Mouse (Mus musculus) liver, adult (tissue): Measurements from ENCODE around the gene Ptges3l.

Source experiments
- GATA4 ChIP-seq: IDR thresholded peaks from 2 replicates; pipeline ENCODE4 v1.6.1; 2014; ENCODE audit warnings: mild to moderate bottlenecking, low read length; ENCODE audit not compliant: insufficient replicate concordance

Ptges3l gene

DNA sequence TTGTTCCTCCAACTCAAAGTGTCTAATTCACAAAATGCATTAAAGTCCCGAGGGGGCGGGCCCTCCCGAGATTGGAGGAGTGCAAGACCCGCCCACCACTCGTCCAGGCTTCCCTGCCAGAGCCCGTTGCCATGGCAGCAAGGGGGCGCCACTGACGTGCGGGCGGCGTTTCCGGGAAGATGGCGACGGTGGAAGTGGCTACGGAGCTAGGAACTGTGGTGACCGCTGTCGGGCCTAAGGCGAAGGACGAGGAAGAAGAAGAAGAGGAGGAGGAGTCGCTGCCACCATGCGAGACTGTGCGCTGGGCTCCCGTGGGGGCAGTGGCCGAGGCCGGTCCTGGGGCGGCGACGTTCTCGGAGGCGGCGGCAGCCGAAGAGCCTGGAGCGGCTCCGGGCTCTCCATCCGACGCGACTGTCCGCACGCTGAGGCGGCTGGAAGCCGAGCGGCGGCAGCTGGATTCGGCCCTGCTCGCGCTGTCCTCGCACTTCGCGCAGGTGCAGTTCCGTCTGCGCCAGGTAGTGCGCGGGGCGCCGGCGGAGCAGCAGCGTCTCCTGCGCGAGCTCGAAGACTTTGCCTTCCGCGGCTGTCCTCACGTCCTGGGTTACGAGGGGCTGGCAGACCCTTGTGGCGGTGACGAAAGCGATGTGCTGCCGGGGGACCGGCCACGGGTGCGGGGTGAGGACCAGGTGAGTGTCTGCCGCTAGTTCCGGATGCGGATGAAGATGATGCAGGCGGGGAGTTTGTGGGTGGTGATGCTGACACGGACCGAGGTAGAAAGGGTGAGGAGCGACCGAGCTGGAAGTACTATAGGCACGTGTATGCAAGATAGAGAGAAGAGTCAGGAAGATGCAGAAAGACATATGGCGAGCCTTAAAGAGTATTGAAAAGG lies at the start of gene Ptges3l, which contains the start of gene Rundc1:
TSS of gene Ptges3l (minus strand) at position 409 of the 889 bp plus-strand sequence.
TSS of gene Rundc1 (plus strand) at position 161 of the 889 bp plus-strand sequence.
- no peak for TF ChIP-seq GATA4

GRCm38 (mm10) chr11:101474298-101474697 lies 49.2 kb upstream of the Ptges3l start:
- TF ChIP-seq GATA4 = no peak

DNA sequence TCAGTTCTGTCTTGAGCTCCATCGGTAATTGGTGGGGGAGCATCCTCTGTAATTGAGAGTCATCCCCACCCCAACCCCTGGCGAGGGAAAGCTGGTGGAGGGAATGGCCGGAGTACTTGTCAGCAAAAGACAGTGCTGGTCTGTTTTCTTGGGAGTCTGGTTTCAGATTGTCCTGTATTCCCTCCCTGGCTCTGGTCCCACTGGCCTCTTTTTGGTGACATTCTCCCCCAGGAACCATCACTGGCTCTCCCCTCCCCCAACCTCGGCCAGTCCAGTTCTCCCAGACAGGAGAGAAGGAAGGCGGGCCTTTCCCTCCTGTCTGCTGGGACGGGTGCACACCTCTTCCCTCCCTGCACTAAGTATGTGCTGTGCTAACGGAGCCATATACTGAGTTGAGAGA lies 47.2 kb upstream of the Ptges3l start:
- TF ChIP-seq GATA4 = no peak

- no peak for TF ChIP-seq GATA4
These were observed 46.8 kb upstream of the Ptges3l start for GRCm38 (mm10) chr11:101471926-101472325.

DNA sequence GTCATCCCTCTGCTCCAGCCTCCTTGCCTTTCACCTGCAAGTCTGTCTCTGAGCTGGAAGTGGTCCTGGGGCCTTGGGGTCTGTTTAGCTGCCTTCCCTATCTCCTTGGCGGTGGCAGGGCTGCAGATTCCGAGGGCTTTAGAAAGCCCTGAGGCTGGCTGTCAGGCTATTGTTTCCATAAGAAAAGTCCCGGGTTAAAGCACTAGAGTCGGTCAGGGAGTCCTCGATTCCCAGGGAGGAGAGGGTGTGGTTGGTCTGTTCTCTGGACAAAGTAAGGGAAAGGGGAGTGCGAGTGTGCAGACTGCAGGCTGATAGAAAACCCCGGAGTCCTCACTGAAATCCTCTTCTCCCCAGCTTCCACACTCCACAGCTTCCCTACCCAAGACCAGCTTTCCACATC lies 45.1 kb upstream of the Ptges3l start:
- TF ChIP-seq GATA4 = no peak

DNA sequence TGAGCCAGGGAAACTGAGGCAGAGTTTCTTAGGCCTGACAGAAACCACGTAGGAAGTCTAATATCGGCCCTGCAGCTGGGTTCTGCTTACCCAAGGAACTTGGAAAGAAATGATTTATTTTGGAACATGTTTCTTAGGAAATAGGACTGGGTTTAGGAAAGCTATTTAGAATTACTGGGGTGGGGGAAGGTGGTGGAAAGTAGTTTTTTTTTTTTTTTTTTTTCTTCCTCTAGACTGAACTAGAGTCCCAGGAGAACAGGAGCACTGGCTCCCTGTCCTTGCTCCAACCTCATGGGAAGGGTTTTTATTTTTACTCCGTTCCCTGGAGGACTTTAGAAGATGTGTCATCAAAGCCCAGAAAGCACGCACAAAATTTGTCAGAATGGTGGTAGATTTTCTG lies 44.0 kb upstream of the Ptges3l start:
- TF ChIP-seq GATA4 = no peak

GRCm38 (mm10) chr11:101468731-101469130 lies 43.6 kb upstream of the Ptges3l start:
- TF ChIP-seq GATA4 = no peak

DNA sequence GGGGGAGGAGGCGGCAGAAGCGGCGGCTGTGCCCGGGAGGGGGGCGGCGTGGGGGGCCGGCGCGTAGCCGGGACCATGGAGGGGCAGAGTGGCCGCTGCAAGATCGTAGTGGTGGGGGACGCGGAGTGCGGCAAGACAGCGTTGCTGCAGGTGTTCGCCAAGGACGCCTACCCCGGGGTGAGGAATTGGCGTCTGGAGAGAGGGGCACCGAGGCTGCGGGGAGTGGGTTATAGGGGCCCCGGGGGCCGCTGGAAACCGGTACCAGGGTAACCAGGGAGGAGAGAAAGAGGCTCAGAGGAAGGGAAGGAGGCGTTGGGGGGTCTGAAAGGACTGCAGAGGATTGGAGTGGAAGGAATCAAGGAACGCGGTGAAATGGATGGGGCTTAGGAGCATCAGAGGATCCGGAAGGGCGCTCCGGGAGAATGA lies 43.1 kb upstream of the Ptges3l start:
- no peak for TF ChIP-seq GATA4

DNA sequence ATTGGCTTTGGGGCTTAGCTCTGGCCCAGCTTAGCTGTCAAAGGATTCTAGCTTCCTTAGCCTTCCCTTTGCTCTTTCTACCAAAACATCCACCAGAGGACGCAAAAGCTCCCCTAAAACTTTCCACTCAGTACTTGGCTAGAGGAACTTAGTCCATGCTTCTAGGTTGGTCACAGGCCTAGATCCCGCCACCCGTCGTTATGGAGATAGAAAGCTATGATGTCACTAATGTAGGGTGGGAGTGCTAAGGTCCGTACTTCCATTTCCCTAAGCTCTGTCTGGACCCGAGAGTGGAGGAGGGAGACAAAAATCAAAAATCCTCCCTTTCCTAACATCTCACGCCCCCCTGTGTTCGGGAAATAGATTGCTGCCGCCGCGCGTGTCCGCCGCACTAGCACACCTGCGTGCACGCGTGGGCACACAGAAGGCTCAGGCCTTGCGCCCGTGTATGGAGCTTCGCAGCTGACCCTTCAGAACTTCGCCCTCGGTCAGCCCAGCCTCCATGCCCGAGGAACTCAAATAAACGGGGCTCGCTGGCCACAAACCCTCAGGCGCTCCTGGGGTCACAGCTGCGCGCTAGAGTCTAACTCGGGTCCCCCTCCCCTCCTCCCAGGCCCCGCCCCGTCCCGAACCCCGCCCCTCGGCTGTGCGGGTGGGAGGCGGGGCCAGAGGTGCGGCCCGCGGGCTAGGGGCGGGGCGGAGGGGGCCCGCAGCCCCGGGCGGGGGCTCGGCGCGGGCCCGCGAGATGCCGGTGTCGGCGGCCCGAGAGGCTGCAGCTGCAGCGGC lies 42.5 kb upstream of the Ptges3l start:
- no peak for TF ChIP-seq GATA4

DNA sequence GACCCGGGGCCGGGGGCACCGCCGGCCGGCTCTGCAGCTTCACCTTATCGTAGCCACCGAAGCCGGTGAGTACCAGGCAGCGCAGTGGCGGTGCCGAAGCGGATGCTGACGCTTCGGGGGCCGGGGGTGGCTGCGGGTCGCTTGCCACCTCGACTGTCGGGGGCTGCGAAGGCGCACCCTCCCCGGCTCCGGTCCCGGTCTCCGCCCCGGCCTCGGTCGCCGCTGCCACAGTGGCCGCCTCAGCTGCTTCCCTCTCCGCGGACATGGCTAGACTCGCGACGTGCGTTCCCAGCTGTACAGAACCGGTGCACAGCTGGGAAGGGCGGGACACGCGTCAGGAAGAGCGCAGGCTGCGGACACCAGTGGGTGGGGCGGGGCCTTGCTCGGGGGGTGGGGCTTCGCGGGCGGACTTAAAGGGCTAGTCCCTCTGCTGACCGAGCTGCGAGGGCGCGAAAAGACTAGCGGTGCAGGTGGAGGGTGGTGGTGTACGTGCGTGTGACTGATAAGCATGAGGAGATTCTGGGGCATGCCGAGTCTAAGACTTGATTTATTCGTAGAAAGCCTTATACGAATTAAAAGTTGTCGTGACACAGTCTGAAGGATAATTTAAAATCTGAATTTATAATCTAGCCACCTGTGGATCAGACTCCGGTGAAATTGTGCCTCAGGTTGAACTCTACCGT lies 40.9 kb upstream of the Ptges3l start, which contains the start of gene Vat1:
TSS of gene Vat1 (minus strand) at position 362 of the 683 bp plus-strand sequence.
- TF ChIP-seq GATA4 = no peak; the same call in 1 of the 2 replicates

- no peak for TF ChIP-seq GATA4
These were observed 40.2 kb upstream of the Ptges3l start for GRCm38 (mm10) chr11:101465101-101465868.

DNA sequence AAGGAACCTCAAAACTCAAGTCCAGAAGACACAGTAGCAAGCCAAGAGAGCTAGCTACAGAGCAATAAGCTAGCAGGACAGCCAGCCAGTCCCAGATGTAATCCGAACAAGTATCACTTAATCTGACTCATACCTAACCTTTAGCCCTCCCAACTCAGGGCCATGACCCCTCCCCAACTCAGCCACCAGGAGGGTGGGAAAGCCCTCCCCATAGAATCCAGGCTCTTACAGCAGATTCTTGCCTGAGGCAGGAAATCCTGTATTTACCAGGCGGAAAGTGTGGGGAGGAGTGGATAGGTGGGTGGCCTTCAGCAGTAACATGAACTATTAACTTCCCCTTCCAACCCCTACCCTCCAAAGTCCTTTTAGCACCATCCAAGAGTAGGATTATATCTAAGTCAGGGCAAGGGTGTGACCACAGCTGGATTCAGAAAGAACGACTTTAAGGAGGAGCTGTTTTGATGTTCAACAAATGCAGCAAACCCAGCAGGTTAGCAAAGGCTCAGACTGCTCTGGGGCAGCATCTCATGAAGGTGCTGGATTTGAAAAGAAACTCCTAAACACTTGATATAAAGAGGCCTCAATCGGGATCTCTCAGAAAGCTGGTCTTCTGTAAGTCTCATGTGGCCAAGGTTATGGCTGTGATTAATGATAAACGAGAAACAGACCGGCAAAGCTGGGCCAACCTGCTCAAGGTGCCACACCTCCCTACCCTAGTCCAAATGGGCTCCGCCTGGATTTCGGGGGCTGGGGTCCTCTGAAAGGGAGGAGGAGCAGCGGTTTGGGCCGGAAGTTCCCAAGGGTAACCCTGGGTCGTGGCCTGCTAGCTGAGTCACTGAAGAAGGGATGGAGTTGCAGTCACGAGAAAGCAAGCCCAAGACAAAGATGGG lies 39.3 kb upstream of the Ptges3l start, which contains the start of gene Rnd2:
TSS of gene Rnd2 (plus strand) at position 789 of the 890 bp plus-strand sequence.
- no peak for TF ChIP-seq GATA4

- no peak for TF ChIP-seq GATA4
These were observed 37.7 kb upstream of the Ptges3l start for GRCm38 (mm10) chr11:101462583-101463440.

DNA sequence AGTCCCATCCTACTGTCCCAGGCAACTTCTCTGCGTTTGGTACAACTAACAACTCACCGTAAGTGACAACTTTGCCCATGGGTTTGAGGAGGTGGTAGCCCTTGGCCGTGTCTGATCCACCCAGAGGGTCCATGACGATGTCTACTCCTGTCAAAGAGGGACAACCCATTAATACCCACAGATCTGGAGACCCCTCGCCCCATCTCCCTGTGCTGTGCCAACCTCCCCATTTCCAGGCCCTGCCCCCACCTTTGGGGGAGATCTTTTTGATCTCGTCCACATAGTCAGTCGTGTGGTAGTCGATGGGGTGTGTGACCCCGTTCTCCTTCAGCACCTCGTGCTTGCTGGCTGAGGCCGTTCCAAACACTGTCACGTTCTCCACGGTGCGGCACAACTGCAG lies 37.0 kb upstream of the Ptges3l start:
- no peak for TF ChIP-seq GATA4
